In the genomic region with DNA sequence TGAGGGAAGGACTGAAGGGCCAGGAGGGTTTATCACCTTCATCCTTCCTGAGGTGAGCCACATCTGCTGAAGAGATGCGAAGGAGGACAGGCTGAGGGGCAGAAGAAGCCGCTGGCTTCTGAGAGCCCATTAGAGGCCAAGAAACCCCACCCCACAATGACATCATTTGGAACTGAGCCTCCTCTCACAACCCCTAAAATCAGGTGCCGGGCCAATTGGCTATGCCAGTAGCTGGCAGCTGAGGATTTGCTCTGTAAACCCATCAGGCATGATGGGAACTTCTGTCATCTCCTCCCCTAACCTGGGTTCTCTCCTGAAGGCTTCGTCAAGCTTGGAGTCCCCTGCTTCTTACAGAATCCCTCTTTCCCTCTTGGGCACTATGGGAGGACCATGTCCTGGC, we compare ENCODE assay signal across 31 mouse cellular contexts. TPM values are rescaled to one million over a fixed set of nuclear protein-coding genes. Genes with fewer than 3 reads are reported as not detected.
A peak's percentile ranks its signal among the peaks of the same experiment; 100 is the strongest.
DNase-seq lines count a peak whose midpoint lies in the region; ATAC-seq and TF ChIP-seq lines count a peak whose summit lies in the region.
"Had no signal": no experiment of that assay in that cellular context is flagged by ENCODE, and none has a peak within 500 bp of the region (broad histone marks: within the 10 kb centered on the region; RNA-seq: fewer than 3 reads in every experiment).

No protein-coding gene starts in this region.

- no peak overlapping the region for H3K4me3 ChIP-seq in hindbrain, postnatal 0 days (ENCODE audit: low read length)
- H3K4me3 ChIP-seq in hindbrain, embryonic 14.5 days (replicated peaks; ENCODE audit: low read length): no peak overlapping the region
- H3K4me3 ChIP-seq: forebrain, embryonic 10.5 days; forebrain, embryonic 15.5 days; heart, adult 2 months; heart, embryonic 10.5 days; hindbrain, embryonic 12.5 days had no signal

- peak; percentile 69 to 77 for DNase-seq in cerebellum, postnatal 14 days
- DNase-seq in cerebellum, adult 9-10 months: no peak
- DNase-seq in hindbrain, postnatal 0 days (ENCODE audit: low spot score): peak; percentile 17
- no peak for DNase-seq in hindbrain, embryonic 14.5 days (ENCODE audit: low spot score)
- peak; percentile 18 for DNase-seq in NIH3T3 (ENCODE audit: low read depth)
- no peak for DNase-seq in neural tube, embryonic 10.5 days (ENCODE audit: extremely low spot score, low spot score)
- DNase-seq: adrenal gland, adult 2 months; adrenal gland, postnatal 14 days; B cell, adult 2 months; cerebellum, adult 18-20 months; cerebellum, adult 9-11 months; gastrocnemius, postnatal 25 days; heart, adult 2 months; kidney, adult 18-20 months had no signal

- no peak overlapping the region for H3K4me2 ChIP-seq in hindbrain, postnatal 0 days (ENCODE audit: low read depth, low read length)
- no peak overlapping the region for H3K4me2 ChIP-seq in hindbrain, embryonic 14.5 days (replicated peaks)
- H3K4me2 ChIP-seq: forebrain, embryonic 15.5 days; hindbrain, embryonic 12.5 days had no signal

- H3K4me1 ChIP-seq in hindbrain, postnatal 0 days (ENCODE audit: insufficient read depth, low read length): no peaks in the 10 kb centered on the region
- H3K4me1 ChIP-seq in hindbrain, embryonic 14.5 days (replicated peaks; ENCODE audit: control insufficient read depth, insufficient read depth, low read length): no peaks in the 10 kb centered on the region
- H3K4me1 ChIP-seq: forebrain, embryonic 15.5 days; heart, embryonic 10.5 days had no signal

- H3K9ac ChIP-seq in hindbrain, postnatal 0 days (replicated peaks; ENCODE audit: low read length): no peak overlapping the region
- no peak overlapping the region for H3K9ac ChIP-seq in hindbrain, embryonic 14.5 days
- H3K9ac ChIP-seq: forebrain, embryonic 15.5 days; hindbrain, embryonic 12.5 days had no signal

- H3K36me3 ChIP-seq in hindbrain, postnatal 0 days (ENCODE audit: insufficient read depth, low read length): no peaks in the 10 kb centered on the region
- no peaks in the 10 kb centered on the region for H3K36me3 ChIP-seq in hindbrain, embryonic 14.5 days (replicated peaks; ENCODE audit: control insufficient read depth, insufficient read depth)
- H3K36me3 ChIP-seq: forebrain, embryonic 10.5 days; forebrain, embryonic 15.5 days; G1E; heart, embryonic 10.5 days; hindbrain, embryonic 12.5 days had no signal

- no peaks in the 10 kb centered on the region for H3K27me3 ChIP-seq in hindbrain, postnatal 0 days (ENCODE audit: insufficient read depth, low read length)
- H3K27me3 ChIP-seq in hindbrain, embryonic 14.5 days (ENCODE audit: control insufficient read depth, insufficient read depth, low read length): no peaks in the 10 kb centered on the region
- H3K27me3 ChIP-seq: forebrain, embryonic 15.5 days; hindbrain, embryonic 12.5 days had no signal

- ATAC-seq in hindbrain, postnatal 0 days: no peak
- ATAC-seq in hindbrain, embryonic 14.5 days (ENCODE audit: low FRiP score): no peak
- ATAC-seq: forebrain, embryonic 15.5 days; hindbrain, embryonic 16.5 days; inflammation-experienced regulatory T-cells, adult 6 months; intestine, embryonic 16.5 days had no signal

- no peak overlapping the region for H3K27ac ChIP-seq in hindbrain, postnatal 0 days
- H3K27ac ChIP-seq in hindbrain, embryonic 14.5 days: no peak overlapping the region
- H3K27ac ChIP-seq: forebrain, embryonic 10.5 days; forebrain, embryonic 15.5 days; heart, adult 2 months; heart, embryonic 10.5 days; hindbrain, embryonic 12.5 days had no signal

- H3K9me3 ChIP-seq in hindbrain, postnatal 0 days (ENCODE audit: low read length): no peaks in the 10 kb centered on the region
- H3K9me3 ChIP-seq in hindbrain, embryonic 14.5 days (ENCODE audit: control insufficient read depth, low read length): no peaks in the 10 kb centered on the region
- H3K9me3 ChIP-seq: forebrain, embryonic 10.5 days; forebrain, embryonic 15.5 days; G1E; heart, embryonic 10.5 days; hindbrain, embryonic 12.5 days had no signal

- no peak for TF ChIP-seq CTCF in hindbrain, postnatal 0 days (IDR thresholded peaks at IDR 0.05; ENCODE audit: low read depth)

- WGBS in hindbrain, postnatal 0 days: 71% methylated on average over 4 of the region's 4 CpGs
- 78% methylated on average over 4 of the region's 4 CpGs for WGBS in hindbrain, embryonic 14.5 days

RNA-seq across cellular contexts. Expression of a gene that starts 6.0 kb away (rescaled TPM):
- total RNA-seq in hindbrain, postnatal 0 days (2014; rRNA removed): not detected in 2 replicates
- not detected in 2 replicates for polyA plus RNA-seq in hindbrain, postnatal 0 days (2015; fragmentation: Nextera tagmentation; extraction: Ambion mirVana)
- polyA plus RNA-seq in hindbrain, embryonic 14.5 days (2014; fragmentation: Nextera tagmentation; extraction: Ambion mirVana): not detected in 2 replicates
- total RNA-seq: adrenal gland, postnatal 14 days; CH12.LX; gastrocnemius, adult 8-10 months; gastrocnemius, postnatal 25 days; heart, adult 2 months; heart, postnatal 25 days; hematopoietic stem cell, adult 5-6 weeks had no signal
- polyA plus RNA-seq: forebrain, embryonic 10.5 days; forebrain, embryonic 15.5 days; G1E; gonadal fat pad, adult 2 months; heart, adult 2 months; heart, embryonic 14.5 days; heart, postnatal 0 days; hindbrain, embryonic 12.5 days; hindbrain, embryonic 16.5 days; inflammation-experienced regulatory T-cells, adult 6 months; intestine, embryonic 16.5 days had no signal

RNA-seq across cellular contexts. Expression of a gene that starts 37.1 kb away (rescaled TPM):
- 125 and 154 TPM in 2 replicates for total RNA-seq in hindbrain, postnatal 0 days (2014; rRNA removed)
- polyA plus RNA-seq in hindbrain, postnatal 0 days (2015; fragmentation: Nextera tagmentation; extraction: Ambion mirVana): 76.2 and 82.0 TPM in 2 replicates
- polyA plus RNA-seq in hindbrain, embryonic 14.5 days (2014; fragmentation: Nextera tagmentation; extraction: Ambion mirVana): 82.6 and 95.8 TPM in 2 replicates

RNA-seq across cellular contexts. Expression of a gene that starts 41.7 kb away (rescaled TPM):
- total RNA-seq in hindbrain, postnatal 0 days (2014; rRNA removed): 0.10 TPM in 1 of 2 replicates, not detected in the other
- polyA plus RNA-seq in hindbrain, postnatal 0 days (2015; fragmentation: Nextera tagmentation; extraction: Ambion mirVana): not detected in 2 replicates
- polyA plus RNA-seq in hindbrain, embryonic 14.5 days (2014; fragmentation: Nextera tagmentation; extraction: Ambion mirVana): not detected in 2 replicates
- total RNA-seq: adrenal gland, adult 2 months; adrenal gland, postnatal 14 days; CH12.LX; G1E; gastrocnemius, adult 8-10 months; gastrocnemius, postnatal 25 days; heart, adult 2 months; heart, postnatal 25 days; hematopoietic stem cell, adult 5-6 weeks had no signal
- polyA plus RNA-seq: embryonic facial prominence, embryonic 11.5 days; embryonic facial prominence, embryonic 14.5 days; forebrain, embryonic 10.5 days; forebrain, embryonic 15.5 days; G1E; heart, embryonic 10.5 days; heart, embryonic 14.5 days; heart, postnatal 0 days; hindbrain, embryonic 12.5 days; hindbrain, embryonic 16.5 days; inflammation-experienced regulatory T-cells, adult 6 months had no signal

RNA-seq across cellular contexts. Expression of a gene that starts 52.1 kb away (rescaled TPM):
- 88.3 and 89.0 TPM in 2 replicates for total RNA-seq in hindbrain, postnatal 0 days (2014; rRNA removed)
- polyA plus RNA-seq in hindbrain, postnatal 0 days (2015; fragmentation: Nextera tagmentation; extraction: Ambion mirVana): 105 TPM in 2 replicates
- 76.4 and 76.5 TPM in 2 replicates for polyA plus RNA-seq in hindbrain, embryonic 14.5 days (2014; fragmentation: Nextera tagmentation; extraction: Ambion mirVana)

RNA-seq across cellular contexts. Expression of a gene that starts 57.6 kb away (rescaled TPM):
- total RNA-seq in hindbrain, postnatal 0 days (2014; rRNA removed): 798 and 822 TPM in 2 replicates
- polyA plus RNA-seq in hindbrain, postnatal 0 days (2015; fragmentation: Nextera tagmentation; extraction: Ambion mirVana): 693 and 762 TPM in 2 replicates
- 278 and 292 TPM in 2 replicates for polyA plus RNA-seq in hindbrain, embryonic 14.5 days (2014; fragmentation: Nextera tagmentation; extraction: Ambion mirVana)

Comparison
In these comparisons a context has a peak if more than half of its experiments do, and no peak if none do; other contexts are left out.
1. DNase-seq: peak in cerebellum, postnatal 14 days (2 of 2), hindbrain, postnatal 0 days (single experiment) and NIH3T3 (single experiment); none in cerebellum, adult 9-10 months (single experiment), hindbrain, embryonic 14.5 days (single experiment) and neural tube, embryonic 10.5 days (single experiment).